Mouse (Mus musculus) NIH3T3 (cell line): ENCODE data around the gene Gm37240.
A peak's percentile ranks its signal among the peaks of the same experiment; 100 is the strongest.

Experiments
- DNase-seq: peaks from one replicate; pipeline ENCODE4 v3.0.0-alpha.2; 2012; ENCODE audit warnings: low read depth

Gene Gm37240

GRCm38 (mm10) chr3:85398483-85398835, 488.9 kb downstream of the Gm37240 start:
- DNase-seq: no peak

- no peak for DNase-seq
Observed at GRCm38 (mm10) chr3:85397816-85398482, 489.4 kb downstream of the Gm37240 start.

DNA sequence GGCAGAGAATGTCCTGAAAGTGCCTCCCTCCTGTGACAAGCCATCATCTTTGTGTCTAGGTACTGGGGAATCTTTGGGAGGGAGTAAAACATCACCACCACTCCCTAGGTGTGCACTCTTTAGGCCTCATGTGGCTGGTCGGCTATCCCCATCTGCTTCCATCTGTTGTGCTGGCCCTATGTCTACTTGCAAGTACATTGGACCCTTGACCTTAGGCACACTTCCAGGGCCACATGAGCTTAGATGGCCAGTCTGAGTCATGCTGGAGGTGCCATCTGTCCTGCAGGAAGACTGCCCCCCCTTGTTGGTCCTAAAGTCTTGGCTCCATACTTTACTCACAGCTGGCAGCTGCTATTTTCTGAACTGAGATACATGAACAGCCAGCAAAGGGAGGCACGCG, 493.9 kb downstream of the Gm37240 start:
- no peak for DNase-seq

GRCm38 (mm10) chr3:85391756-85392155, 495.6 kb downstream of the Gm37240 start:
- no peak for DNase-seq

DNA sequence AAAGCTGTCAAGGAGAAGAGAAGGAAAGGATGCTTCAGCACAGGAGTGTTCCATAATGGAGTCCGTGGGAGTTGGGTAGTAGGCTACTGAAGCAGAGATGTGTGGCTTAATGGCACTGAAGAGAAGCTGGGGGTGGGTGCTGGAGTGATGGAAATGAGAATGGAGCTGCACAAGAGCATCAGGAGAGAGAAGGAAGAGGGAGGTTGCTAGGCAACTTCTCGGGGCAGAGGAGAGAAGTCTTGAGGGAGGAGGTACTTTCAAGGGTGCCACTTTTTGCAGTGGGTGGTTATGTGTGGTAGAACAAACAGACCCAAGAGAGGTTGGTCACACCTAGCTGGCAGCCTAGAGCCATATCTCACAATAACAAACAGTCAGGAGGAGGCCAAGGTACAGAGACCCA, 496.2 kb downstream of the Gm37240 start:
- DNase-seq: no peak

DNA sequence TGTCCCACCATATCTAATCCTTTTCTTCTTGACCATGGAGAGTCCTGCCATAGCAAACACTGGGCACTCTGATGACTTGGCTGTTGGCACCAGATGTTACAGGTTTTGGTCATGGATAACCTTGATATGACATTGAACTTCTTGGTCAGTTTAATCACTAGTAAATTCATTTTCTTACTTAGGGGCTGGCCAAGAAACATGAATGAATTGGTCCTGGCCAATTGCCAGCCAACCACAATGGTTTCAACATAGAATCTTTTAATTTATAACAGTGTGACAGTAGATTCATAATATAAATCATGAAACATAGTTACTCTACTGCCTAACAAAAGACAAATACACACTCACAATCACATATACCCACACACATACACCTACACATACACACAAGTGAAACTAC, 501.9 kb downstream of the Gm37240 start:
- peak; percentile 20 for DNase-seq

DNA sequence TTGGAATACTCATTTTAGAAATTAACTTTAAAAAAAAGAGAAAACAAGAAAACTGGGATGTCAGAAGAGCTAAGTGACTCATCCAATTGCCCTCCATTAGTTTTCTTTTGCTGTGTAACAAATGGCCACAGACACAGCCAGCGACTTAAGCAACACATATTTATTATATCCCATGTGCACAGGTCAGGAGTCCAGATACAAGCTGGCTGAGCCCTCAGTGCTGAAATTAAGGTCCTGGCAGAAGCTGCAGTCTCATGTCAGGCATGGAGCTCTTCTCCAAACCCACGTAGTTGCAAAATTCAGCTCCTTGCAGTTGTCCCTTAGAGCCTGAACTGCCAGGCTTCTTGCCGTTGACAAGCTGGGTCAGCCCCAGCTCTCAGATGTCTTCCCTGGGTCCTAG, 504.0 kb downstream of the Gm37240 start:
- DNase-seq: peak; percentile 57

GRCm38 (mm10) chr3:85378703-85379395, 508.5 kb downstream of the Gm37240 start:
- no peak for DNase-seq

GRCm38 (mm10) chr3:85377946-85378702, 509.2 kb downstream of the Gm37240 start:
- DNase-seq: peak; percentile 37

GRCm38 (mm10) chr3:85377505-85377904, 509.8 kb downstream of the Gm37240 start:
- DNase-seq: no peak

- DNase-seq: peak; percentile 44
Observed at GRCm38 (mm10) chr3:85376541-85376940, 510.8 kb downstream of the Gm37240 start.

DNA sequence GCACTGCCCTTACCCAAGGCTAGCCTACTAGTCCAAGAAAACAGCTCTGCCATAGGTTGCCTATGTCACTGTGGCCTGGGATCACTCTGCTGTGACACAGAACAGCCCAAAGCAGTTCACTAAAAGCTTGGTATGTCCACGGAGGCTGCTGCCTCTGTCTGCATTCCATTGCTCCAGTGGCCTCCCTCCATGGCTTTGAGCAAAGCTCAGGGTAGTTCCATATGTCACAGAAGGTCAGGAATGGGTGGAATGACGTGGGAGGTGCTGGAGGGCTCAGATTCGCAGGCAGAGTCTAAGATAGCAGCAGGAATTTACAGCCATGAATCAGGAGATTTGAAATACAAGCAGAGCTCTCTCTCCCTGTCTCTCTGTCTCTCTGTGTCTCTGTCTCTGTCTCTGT, 514.3 kb downstream of the Gm37240 start:
- DNase-seq: no peak

DNA sequence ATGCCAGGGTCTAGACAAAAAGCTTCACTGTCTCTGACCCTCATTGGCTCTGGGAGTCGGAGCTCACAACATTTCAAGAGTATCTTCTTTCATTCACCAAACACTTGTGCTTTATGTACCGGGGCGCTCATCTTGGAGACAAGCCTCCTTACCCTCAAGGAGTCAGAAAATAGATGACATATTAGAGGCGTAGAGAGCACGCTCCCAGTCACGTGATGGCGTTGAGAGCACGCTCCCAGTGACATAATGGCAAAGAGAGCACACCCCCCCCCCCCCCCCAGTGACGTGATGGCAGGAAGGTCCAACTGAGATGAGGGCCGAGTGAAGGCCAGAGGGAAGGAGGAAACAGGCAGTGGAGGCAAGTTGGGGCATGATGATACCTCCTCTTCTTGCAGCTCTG, 517.5 kb downstream of the Gm37240 start:
- no peak for DNase-seq

DNA sequence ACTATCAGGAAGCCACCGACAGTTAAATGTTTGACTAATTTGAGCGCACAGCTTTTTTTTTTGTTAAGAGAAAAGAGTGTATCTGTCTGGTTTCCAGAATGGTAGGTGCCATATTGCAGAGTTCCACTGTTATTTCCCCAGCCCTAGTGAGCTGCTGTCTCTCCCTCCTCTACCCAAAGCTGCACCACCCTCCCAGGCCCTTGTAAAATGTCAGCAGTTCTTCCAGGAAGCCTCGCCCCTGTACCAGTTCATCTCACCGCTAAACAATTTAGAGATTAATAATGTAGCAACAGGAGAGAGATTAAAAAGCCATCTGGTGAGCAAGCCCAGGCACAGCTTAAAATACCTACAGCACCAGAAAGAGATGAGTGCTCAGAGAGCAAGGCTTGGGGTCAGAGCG, 518.2 kb downstream of the Gm37240 start:
- no peak for DNase-seq

- DNase-seq: peak; percentile 3
Observed at GRCm38 (mm10) chr3:85368354-85369120, 518.8 kb downstream of the Gm37240 start.

GRCm38 (mm10) chr3:85364591-85365343, 522.6 kb downstream of the Gm37240 start:
- no peak for DNase-seq

DNA sequence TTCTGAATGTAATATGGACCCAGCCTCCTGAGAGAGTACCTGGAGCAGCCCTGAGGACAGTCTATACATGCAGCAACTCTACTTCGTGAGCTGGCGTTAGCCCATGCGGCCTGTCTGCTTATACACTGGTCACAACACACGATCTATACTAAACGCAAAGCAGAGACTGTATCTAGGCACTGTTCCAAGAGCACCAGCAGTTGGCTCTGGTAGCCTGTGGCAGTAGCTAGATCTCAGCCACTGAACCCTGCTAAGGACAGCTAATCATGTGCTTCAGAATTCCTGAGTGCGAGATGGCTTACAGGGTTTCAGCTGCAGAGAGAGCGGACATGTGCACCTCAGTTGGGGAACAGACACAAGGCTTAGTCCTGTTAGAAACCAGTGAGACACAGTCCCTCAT, 524.4 kb downstream of the Gm37240 start:
- no peak for DNase-seq

- DNase-seq: no peak
Observed at GRCm38 (mm10) chr3:85356373-85356772, 530.9 kb downstream of the Gm37240 start.

DNA sequence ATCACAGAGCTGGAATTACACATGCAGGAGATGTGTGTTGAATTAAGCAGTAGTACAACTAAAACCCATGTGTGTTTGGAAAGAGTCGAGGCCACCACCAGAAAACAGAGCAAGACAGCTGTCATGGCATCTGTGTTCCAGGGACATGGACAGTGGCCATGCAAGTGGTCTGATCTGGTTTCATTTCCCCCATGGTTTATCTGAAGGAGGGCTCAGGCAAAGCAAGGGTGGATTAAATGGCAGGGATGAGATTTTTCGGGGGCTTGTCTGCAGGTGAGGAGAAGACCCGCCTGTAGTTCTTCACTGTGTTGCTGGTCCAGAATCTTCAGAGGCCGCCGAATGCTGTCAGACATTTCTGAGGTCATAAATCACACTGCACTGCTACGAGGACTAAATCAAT, 539.3 kb downstream of the Gm37240 start:
- DNase-seq: no peak

DNA sequence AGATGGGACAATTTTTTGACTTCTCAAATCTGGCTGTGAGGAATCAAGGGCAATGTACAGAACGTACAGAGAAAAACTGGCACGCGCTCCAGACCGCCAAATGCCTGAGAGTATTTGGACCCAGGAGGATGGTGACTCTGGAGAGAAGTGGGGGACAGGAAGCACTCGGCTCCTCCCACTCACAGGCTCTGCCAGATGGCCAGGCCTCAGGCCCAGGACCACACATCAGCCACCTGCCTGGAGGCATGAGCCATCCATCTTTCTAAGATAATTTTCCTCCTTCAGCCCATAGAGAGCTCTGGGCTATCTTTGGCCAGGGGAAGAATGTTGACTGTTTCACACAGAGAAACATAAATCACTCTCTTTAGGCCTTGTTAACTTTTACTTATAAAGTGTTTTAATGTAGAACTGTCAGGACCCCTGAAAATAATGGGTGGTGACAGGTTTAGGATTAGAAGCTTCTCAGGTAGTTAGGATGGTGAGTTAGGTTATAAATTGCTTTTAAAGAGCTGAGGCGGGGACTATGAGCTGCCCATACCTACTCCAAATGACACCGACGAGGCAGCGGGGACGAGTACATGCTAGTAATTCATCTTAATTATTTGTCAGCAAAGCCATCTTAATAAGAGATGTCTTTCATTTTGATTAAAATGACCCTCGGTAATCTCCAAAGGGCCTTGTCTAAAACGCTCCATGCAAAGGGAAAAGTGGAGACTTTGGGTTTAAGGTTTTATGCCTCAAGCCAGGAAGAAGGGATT, 546.0 kb downstream of the Gm37240 start:
- DNase-seq: no peak

- DNase-seq: no peak
Observed at GRCm38 (mm10) chr3:85340491-85340890, 546.8 kb downstream of the Gm37240 start.
